Mouse (Mus musculus): ENCODE measurements around the gene Il12rb2. TPM values are rescaled to one million over a fixed set of nuclear protein-coding genes. Genes with fewer than 3 reads are reported as not detected.

Il12rb2 gene
- polyA plus RNA-seq, 1 experiment from 2014 or later = not detected

GRCm38 (mm10) chr6:67281614-67282197 is 94.3 kb downstream of the Il12rb2 start:
- no peaks in the 10 kb centered on the region for H3K27me3 ChIP-seq (replicated peaks; ENCODE audit: insufficient read depth, low read length)
- no peaks in the 10 kb centered on the region for H3K4me1 ChIP-seq (ENCODE audit: insufficient read depth, low read depth, low read length)
- WGBS = 78% methylated on average over 9 of the region's 9 CpGs
- TF ChIP-seq CTCF (IDR thresholded peaks at IDR 0.05) = no peak
- TF ChIP-seq EP300 (IDR thresholded peaks at IDR 0.05) = no peak
- ATAC-seq (no peak), DNase-seq (ENCODE audit: low spot score) (no peak)
- no peaks in the 10 kb centered on the region for H3K9me3 ChIP-seq (ENCODE audit: low read length)
- H3K27ac ChIP-seq (ENCODE audit: low read length) = no peak overlapping the region
- no peak overlapping the region for H3K4me2 ChIP-seq (replicated peaks; ENCODE audit: low read depth, low read length)
- H3K4me3 ChIP-seq (ENCODE audit: low read depth, low read length) = no peak overlapping the region
- no peak overlapping the region for H3K9ac ChIP-seq (replicated peaks; ENCODE audit: low read depth)
- H3K36me3 ChIP-seq (ENCODE audit: insufficient read depth, low read length) = 0 out of 2 replicates have a peak, but pooled peaks cover 4% of the 10 kb centered on the region

GRCm38 (mm10) chr6:67277944-67278343 is 98.0 kb downstream of the Il12rb2 start:
- Histone ChIP-seq H3K9ac (replicated peaks; ENCODE audit: low read depth) (no peak overlapping the region), H3K36me3 (ENCODE audit: insufficient read depth, low read length) (no peaks in the 10 kb centered on the region), H3K4me3 (ENCODE audit: low read depth, low read length) (no peak overlapping the region), H3K4me1 (ENCODE audit: insufficient read depth, low read depth, low read length) (no peaks in the 10 kb centered on the region), H3K27me3 (replicated peaks; ENCODE audit: insufficient read depth, low read length) (no peaks in the 10 kb centered on the region), H3K4me2 (replicated peaks; ENCODE audit: low read depth, low read length) (no peak overlapping the region), H3K27ac (ENCODE audit: low read length) (no peak overlapping the region), H3K9me3 (ENCODE audit: low read length) (no peaks in the 10 kb centered on the region)
- ATAC-seq (no peak), DNase-seq (ENCODE audit: low spot score) (no peak)
- whole genome bisulfite sequencing = 67% methylated on average over 5 of the region's 5 CpGs
- TF ChIP-seq CTCF (IDR thresholded peaks at IDR 0.05) = no peak
- TF ChIP-seq EP300 (IDR thresholded peaks at IDR 0.05) = no peak

GRCm38 (mm10) chr6:67269459-67269858 is 106.5 kb downstream of the Il12rb2 start:
- TF ChIP-seq EP300 (IDR thresholded peaks at IDR 0.05) (no peak), CTCF (IDR thresholded peaks at IDR 0.05) (no peak)
- Histone ChIP-seq H3K27ac (ENCODE audit: low read length) (no peak overlapping the region), H3K4me1 (ENCODE audit: insufficient read depth, low read depth, low read length) (peaks cover 3% of the 10 kb centered on the region; the same call in 1 of the 2 replicates), H3K9me3 (ENCODE audit: low read length) (no peaks in the 10 kb centered on the region), H3K4me3 (ENCODE audit: low read depth, low read length) (peak overlapping the region; percentile 8; the same call in 1 of the 2 replicates), H3K9ac (replicated peaks; ENCODE audit: low read depth) (no peak overlapping the region), H3K27me3 (replicated peaks; ENCODE audit: insufficient read depth, low read length) (no peaks in the 10 kb centered on the region), H3K36me3 (ENCODE audit: insufficient read depth, low read length) (no peaks in the 10 kb centered on the region), H3K4me2 (replicated peaks; ENCODE audit: low read depth, low read length) (peak overlapping the region; percentile 74)
- WGBS = 12% methylated on average over 2 of the region's 2 CpGs
- no peak for ATAC-seq
- no peak for DNase-seq (ENCODE audit: low spot score)

- WGBS = 0% methylated on average over 1 of the region's 1 CpGs
- Histone ChIP-seq H3K4me2 (replicated peaks; ENCODE audit: low read depth, low read length) (peak overlapping the region; percentile 74), H3K27ac (ENCODE audit: low read length) (no peak overlapping the region), H3K4me3 (ENCODE audit: low read depth, low read length) (peak overlapping the region; percentile 98; the same call in 1 of the 2 replicates), H3K4me1 (ENCODE audit: insufficient read depth, low read depth, low read length) (peaks cover 3% of the 10 kb centered on the region; the same call in 1 of the 2 replicates), H3K9me3 (ENCODE audit: low read length) (no peaks in the 10 kb centered on the region), H3K27me3 (replicated peaks; ENCODE audit: insufficient read depth, low read length) (no peaks in the 10 kb centered on the region), H3K36me3 (ENCODE audit: insufficient read depth, low read length) (no peaks in the 10 kb centered on the region), H3K9ac (replicated peaks; ENCODE audit: low read depth) (no peak overlapping the region)
- ATAC-seq = no peak
- no peak for DNase-seq (ENCODE audit: low spot score)
- no peak for TF ChIP-seq CTCF (IDR thresholded peaks at IDR 0.05)
- TF ChIP-seq EP300 (IDR thresholded peaks at IDR 0.05) = no peak
Measured at GRCm38 (mm10) chr6:67268983-67269382, 107.0 kb downstream of the Il12rb2 start.

GRCm38 (mm10) chr6:67268245-67268612 is 107.8 kb downstream of the Il12rb2 start:
- no peak for TF ChIP-seq EP300 (IDR thresholded peaks at IDR 0.05)
- no peak for TF ChIP-seq CTCF (IDR thresholded peaks at IDR 0.05)
- DNase-seq (ENCODE audit: low spot score) (no peak), ATAC-seq (no peak)
- peak overlapping the region; percentile 98 for H3K4me3 ChIP-seq (ENCODE audit: low read depth, low read length)
- no peaks in the 10 kb centered on the region for H3K9me3 ChIP-seq (ENCODE audit: low read length)
- 2% methylated on average over 2 of the region's 2 CpGs for WGBS
- H3K4me1 ChIP-seq (ENCODE audit: insufficient read depth, low read depth, low read length) = peaks cover 3% of the 10 kb centered on the region; the same call in 1 of the 2 replicates
- H3K27ac ChIP-seq (ENCODE audit: low read length) = no peak overlapping the region
- no peaks in the 10 kb centered on the region for H3K27me3 ChIP-seq (replicated peaks; ENCODE audit: insufficient read depth, low read length)
- H3K36me3 ChIP-seq (ENCODE audit: insufficient read depth, low read length) = no peaks in the 10 kb centered on the region
- H3K4me2 ChIP-seq (replicated peaks; ENCODE audit: low read depth, low read length) = peak overlapping the region; percentile 74
- H3K9ac ChIP-seq (replicated peaks; ENCODE audit: low read depth) = peak overlapping the region; percentile 97

GRCm38 (mm10) chr6:67267408-67268244 is 108.4 kb downstream of the Il12rb2 start:
- H3K27me3 ChIP-seq (replicated peaks; ENCODE audit: insufficient read depth, low read length) = no peaks in the 10 kb centered on the region
- peak overlapping the region; percentile 97 for H3K27ac ChIP-seq (ENCODE audit: low read length)
- ATAC-seq = peak; percentile 40
- no peak for TF ChIP-seq EP300 (IDR thresholded peaks at IDR 0.05)
- TF ChIP-seq CTCF (IDR thresholded peaks at IDR 0.05) = no peak
- peak overlapping the region; percentile 97 for H3K9ac ChIP-seq (replicated peaks; ENCODE audit: low read depth)
- H3K9me3 ChIP-seq (ENCODE audit: low read length) = no peaks in the 10 kb centered on the region
- no peaks in the 10 kb centered on the region for H3K36me3 ChIP-seq (ENCODE audit: insufficient read depth, low read length)
- peak overlapping the region; percentile 74 for H3K4me2 ChIP-seq (replicated peaks; ENCODE audit: low read depth, low read length)
- WGBS = under 1% methylated on average over 38 of the region's 65 CpGs
- H3K4me1 ChIP-seq (ENCODE audit: insufficient read depth, low read depth, low read length) = peaks cover 3% of the 10 kb centered on the region; the same call in 1 of the 2 replicates
- DNase-seq (ENCODE audit: low spot score) = peak; percentile 48
- peak overlapping the region; percentile 98 for H3K4me3 ChIP-seq (ENCODE audit: low read depth, low read length)

All from lung, postnatal 0 days (tissue).